Mouse (Mus musculus): ENCODE results near the gene Olfr658. TPM values are rescaled to one million over a fixed set of nuclear protein-coding genes. Genes with fewer than 3 reads are reported as not detected.

The Olfr658 gene
- not detected for polyA plus RNA-seq (2017; shearing (Covaris generic))

GRCm38 (mm10) chr7:104646841-104647482 is at the start of gene Olfr658:
TSS of gene Olfr658 (minus strand) at chr7:104647305.

GRCm38 (mm10) chr7:104686201-104686600 is 39.1 kb upstream of the Olfr658 start, which contains the start of gene Olfr661:
TSS of gene Olfr661 (plus strand) at chr7:104686501.

DNA sequence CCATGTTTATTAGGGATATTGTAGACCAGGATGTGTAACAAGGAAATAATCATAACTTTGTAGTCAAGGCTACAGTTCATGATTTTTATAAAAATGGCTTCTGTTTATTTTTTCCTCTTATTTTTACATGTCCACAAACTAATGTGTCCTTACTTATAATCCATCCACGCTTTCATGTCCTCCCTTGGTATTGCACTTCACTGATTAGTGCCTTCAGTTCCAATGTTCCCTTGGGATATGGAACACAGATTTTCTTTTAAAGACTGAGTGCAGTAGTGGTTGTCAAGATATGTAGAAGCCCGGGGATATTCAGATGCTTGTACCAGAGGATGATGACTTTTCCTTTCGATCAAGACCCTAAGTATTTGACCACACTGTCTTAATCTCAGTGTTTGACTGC is 19.3 kb upstream of the Olfr658 start, which contains the start of gene Olfr659:
Gene Olfr659 (plus strand): TSS at position 301 of the 400 bp plus-strand sequence.

GRCm38 (mm10) chr7:104624494-104624893 is 22.6 kb downstream of the Olfr658 start, which contains the start of gene Olfr657:
TSS of gene Olfr657 (plus strand) at chr7:104624794.

GRCm38 (mm10) chr7:104613655-104614054 is 33.5 kb downstream of the Olfr658 start, which contains the start of gene Olfr656:
TSS of gene Olfr656 (plus strand) at chr7:104613955.

GRCm38 (mm10) chr7:104601679-104602078 is 45.4 kb downstream of the Olfr658 start, which contains the start of gene Olfr655:
TSS of gene Olfr655 (minus strand) at chr7:104601779.

Other genes with a start within 250 kb of the Olfr658 start
- 0.72 TPM for gene Trim30c, start 246.5 kb downstream of the Olfr658 start, polyA plus RNA-seq (2017; shearing (Covaris generic))
- gene Trim30a, start 182.1 kb downstream of the Olfr658 start, polyA plus RNA-seq (2017; shearing (Covaris generic)) = 62.1 TPM
- gene Trim30d, start 139.5 kb downstream of the Olfr658 start, polyA plus RNA-seq (2017; shearing (Covaris generic)) = 17.5 TPM
- gene Olfr651, start 97.2 kb downstream of the Olfr658 start, polyA plus RNA-seq (2017; shearing (Covaris generic)) = not detected
- gene Olfr652, start 86.4 kb downstream of the Olfr658 start, polyA plus RNA-seq (2017; shearing (Covaris generic)) = 0.12 TPM
- not detected for gene Olfr653, start 70.0 kb downstream of the Olfr658 start, polyA plus RNA-seq (2017; shearing (Covaris generic))
- gene Olfr654, start 60.3 kb downstream of the Olfr658 start, polyA plus RNA-seq (2017; shearing (Covaris generic)) = not detected
- gene Olfr655, start 45.5 kb downstream of the Olfr658 start, polyA plus RNA-seq (2017; shearing (Covaris generic)) = not detected
- not detected for gene Olfr656, start 33.4 kb downstream of the Olfr658 start, polyA plus RNA-seq (2017; shearing (Covaris generic))
- not detected for gene Olfr657, start 22.5 kb downstream of the Olfr658 start, polyA plus RNA-seq (2017; shearing (Covaris generic))
- 0.04 TPM for gene Olfr659, start 19.4 kb upstream of the Olfr658 start, polyA plus RNA-seq (2017; shearing (Covaris generic))
- not detected for gene Olfr661, start 39.2 kb upstream of the Olfr658 start, polyA plus RNA-seq (2017; shearing (Covaris generic))
- gene Usp17le, start 130.2 kb upstream of the Olfr658 start, polyA plus RNA-seq (2017; shearing (Covaris generic)) = not detected
- gene Usp17lb, start 195.3 kb upstream of the Olfr658 start, polyA plus RNA-seq (2017; shearing (Covaris generic)) = not detected
- gene Usp17la, start 209.7 kb upstream of the Olfr658 start, polyA plus RNA-seq (2017; shearing (Covaris generic)) = 0.14 TPM
- not detected for gene Olfr665, start 230.7 kb upstream of the Olfr658 start, polyA plus RNA-seq (2017; shearing (Covaris generic))
- not detected for gene Olfr666, start 248.6 kb upstream of the Olfr658 start, polyA plus RNA-seq (2017; shearing (Covaris generic))